Mouse (Mus musculus): Measurements from ENCODE around the gene Gm30302. TPM values are rescaled to one million over a fixed set of nuclear protein-coding genes. Genes with fewer than 3 reads are reported as not detected.

Gm30302 gene
- polyA plus RNA-seq, 1 experiment = not detected

GRCm38 (mm10) chr13:49768048-49768447 lies 30.8 kb downstream of the Gm30302 start:
- no peak for DNase-seq
- WGBS = 77% methylated on average over 2 of the region's 2 CpGs
- no peak for TF ChIP-seq POLR2A (IDR thresholded peaks at IDR 0.05; ENCODE audit: low read depth, low read length)
- no peak for TF ChIP-seq CTCF (conservative IDR thresholded peaks at IDR 0.05; ENCODE audit: insufficient read depth, insufficient read length, low read depth, low read length)
- Histone ChIP-seq H3K27me3 (replicated peaks; ENCODE audit: control insufficient read depth, insufficient read depth, low read length) (no peaks in the 10 kb centered on the region), H3K36me3 (ENCODE audit: control insufficient read depth, insufficient read depth, low read length) (no peaks in the 10 kb centered on the region), H3K27ac (ENCODE audit: insufficient read depth, low read depth, low read length) (no peak overlapping the region), H3K4me3 (ENCODE audit: insufficient read depth, low read depth, low read length) (no peak overlapping the region), H3K4me1 (ENCODE audit: control insufficient read depth, insufficient read depth, low read length) (no peaks in the 10 kb centered on the region)

- TF ChIP-seq POLR2A (IDR thresholded peaks at IDR 0.05; ENCODE audit: low read depth, low read length) (no peak), CTCF (conservative IDR thresholded peaks at IDR 0.05; ENCODE audit: insufficient read depth, insufficient read length, low read depth, low read length) (no peak)
- no peaks in the 10 kb centered on the region for H3K27me3 ChIP-seq (replicated peaks; ENCODE audit: control insufficient read depth, insufficient read depth, low read length)
- 48% methylated on average over 9 of the region's 9 CpGs for WGBS
- no peak overlapping the region for H3K27ac ChIP-seq (ENCODE audit: insufficient read depth, low read depth, low read length)
- no peak for DNase-seq
- H3K4me1 ChIP-seq (ENCODE audit: control insufficient read depth, insufficient read depth, low read length) = no peaks in the 10 kb centered on the region
- no peaks in the 10 kb centered on the region for H3K36me3 ChIP-seq (ENCODE audit: control insufficient read depth, insufficient read depth, low read length)
- no peak overlapping the region for H3K4me3 ChIP-seq (ENCODE audit: insufficient read depth, low read depth, low read length)
Observed at GRCm38 (mm10) chr13:49766269-49766668, 32.5 kb downstream of the Gm30302 start.

- TF ChIP-seq POLR2A (IDR thresholded peaks at IDR 0.05; ENCODE audit: low read depth, low read length) = no peak
- no peak for TF ChIP-seq CTCF (conservative IDR thresholded peaks at IDR 0.05; ENCODE audit: insufficient read depth, insufficient read length, low read depth, low read length)
- 94% methylated on average over 8 of the region's 8 CpGs for WGBS
- Histone ChIP-seq H3K4me1 (ENCODE audit: control insufficient read depth, insufficient read depth, low read length) (no peaks in the 10 kb centered on the region), H3K4me3 (ENCODE audit: insufficient read depth, low read depth, low read length) (no peak overlapping the region), H3K36me3 (ENCODE audit: control insufficient read depth, insufficient read depth, low read length) (no peaks in the 10 kb centered on the region), H3K27me3 (replicated peaks; ENCODE audit: control insufficient read depth, insufficient read depth, low read length) (no peaks in the 10 kb centered on the region), H3K27ac (ENCODE audit: insufficient read depth, low read depth, low read length) (no peak overlapping the region)
- DNase-seq = no peak
Observed at GRCm38 (mm10) chr13:49765306-49765705, 33.5 kb downstream of the Gm30302 start.

- no peak overlapping the region for H3K27ac ChIP-seq (ENCODE audit: insufficient read depth, low read depth, low read length)
- no peaks in the 10 kb centered on the region for H3K4me1 ChIP-seq (ENCODE audit: control insufficient read depth, insufficient read depth, low read length)
- H3K36me3 ChIP-seq (ENCODE audit: control insufficient read depth, insufficient read depth, low read length) = no peaks in the 10 kb centered on the region
- DNase-seq = no peak
- no peak overlapping the region for H3K4me3 ChIP-seq (ENCODE audit: insufficient read depth, low read depth, low read length)
- WGBS = 90% methylated on average over 14 of the region's 14 CpGs
- no peak for TF ChIP-seq POLR2A (IDR thresholded peaks at IDR 0.05; ENCODE audit: low read depth, low read length)
- no peak for TF ChIP-seq CTCF (conservative IDR thresholded peaks at IDR 0.05; ENCODE audit: insufficient read depth, insufficient read length, low read depth, low read length)
- H3K27me3 ChIP-seq (replicated peaks; ENCODE audit: control insufficient read depth, insufficient read depth, low read length) = no peaks in the 10 kb centered on the region
Observed at GRCm38 (mm10) chr13:49762208-49762607, 36.6 kb downstream of the Gm30302 start.

GRCm38 (mm10) chr13:49760675-49761074 lies 38.1 kb downstream of the Gm30302 start:
- no peak for DNase-seq
- H3K36me3 ChIP-seq (ENCODE audit: control insufficient read depth, insufficient read depth, low read length) = no peaks in the 10 kb centered on the region
- 43% methylated on average over 1 of the region's 1 CpGs for WGBS

GRCm38 (mm10) chr13:49757966-49758365 lies 40.8 kb downstream of the Gm30302 start:
- no peak overlapping the region for H3K27ac ChIP-seq (ENCODE audit: insufficient read depth, low read depth, low read length)
- no peak for DNase-seq
- no peak overlapping the region for H3K4me3 ChIP-seq (ENCODE audit: insufficient read depth, low read depth, low read length)
- 88% methylated on average over 4 of the region's 4 CpGs for WGBS
- H3K27me3 ChIP-seq (replicated peaks; ENCODE audit: control insufficient read depth, insufficient read depth, low read length) = no peaks in the 10 kb centered on the region
- H3K4me1 ChIP-seq (ENCODE audit: control insufficient read depth, insufficient read depth, low read length) = no peaks in the 10 kb centered on the region
- H3K36me3 ChIP-seq (ENCODE audit: control insufficient read depth, insufficient read depth, low read length) = no peaks in the 10 kb centered on the region
- no peak for TF ChIP-seq POLR2A (IDR thresholded peaks at IDR 0.05; ENCODE audit: low read depth, low read length)
- no peak for TF ChIP-seq CTCF (conservative IDR thresholded peaks at IDR 0.05; ENCODE audit: insufficient read depth, insufficient read length, low read depth, low read length)

More at GRCm38 (mm10) chr13:49760675-49761074, 38.1 kb downstream of the Gm30302 start:
- no peak overlapping the region for H3K4me3 ChIP-seq (ENCODE audit: insufficient read depth, low read depth, low read length)
- no peak for TF ChIP-seq POLR2A (IDR thresholded peaks at IDR 0.05; ENCODE audit: low read depth, low read length)
- TF ChIP-seq CTCF (conservative IDR thresholded peaks at IDR 0.05; ENCODE audit: insufficient read depth, insufficient read length, low read depth, low read length) = no peak
- H3K4me1 ChIP-seq (ENCODE audit: control insufficient read depth, insufficient read depth, low read length) = no peaks in the 10 kb centered on the region
- H3K27ac ChIP-seq (ENCODE audit: insufficient read depth, low read depth, low read length) = no peak overlapping the region
- H3K27me3 ChIP-seq (replicated peaks; ENCODE audit: control insufficient read depth, insufficient read depth, low read length) = no peaks in the 10 kb centered on the region

- Histone ChIP-seq H3K36me3 (ENCODE audit: control insufficient read depth, insufficient read depth, low read length) (no peaks in the 10 kb centered on the region), H3K27me3 (replicated peaks; ENCODE audit: control insufficient read depth, insufficient read depth, low read length) (no peaks in the 10 kb centered on the region), H3K4me3 (ENCODE audit: insufficient read depth, low read depth, low read length) (no peak overlapping the region), H3K27ac (ENCODE audit: insufficient read depth, low read depth, low read length) (no peak overlapping the region), H3K4me1 (ENCODE audit: control insufficient read depth, insufficient read depth, low read length) (no peaks in the 10 kb centered on the region)
- TF ChIP-seq CTCF (conservative IDR thresholded peaks at IDR 0.05; ENCODE audit: insufficient read depth, insufficient read length, low read depth, low read length) (no peak), POLR2A (IDR thresholded peaks at IDR 0.05; ENCODE audit: low read depth, low read length) (no peak)
- WGBS = 82% methylated on average over 9 of the region's 9 CpGs
- DNase-seq = no peak
Observed at GRCm38 (mm10) chr13:49756591-49756990, 42.2 kb downstream of the Gm30302 start.

Data from kidney, adult 2 months (tissue).